Mouse (Mus musculus) midbrain, embryonic 12.5 days (tissue): ENCODE measurements around the gene March1. TPM values are rescaled to one million over a fixed set of nuclear protein-coding genes. Genes with fewer than 3 reads are reported as not detected.
A peak's percentile ranks its signal among the peaks of the same experiment; 100 is the strongest.

ENCODE experiments used
- ATAC-seq: fragments of 200-750 bp; cut with Nextera tagmentation; 2 replicates; pipeline ENCODE4 v1.8.0; 2017; ENCODE audit warnings: low read depth, moderate TSS enrichment, moderate library complexity; ENCODE audit not compliant: low FRiP score
- H3K27ac ChIP-seq: fragments of 300-500 bp; sonication (generic); replicated peaks from 2 replicates; pipeline ENCODE4 v1.5.1; 2016; ENCODE audit warnings: mild to moderate bottlenecking
- H3K27me3 ChIP-seq: fragments of 300-500 bp; sonication (generic); 2 replicates; pipeline ENCODE4 v1.6.1; 2016; ENCODE audit warnings: mild to moderate bottlenecking
- H3K36me3 ChIP-seq: fragments of 300-500 bp; sonication (generic); 2 replicates; pipeline ENCODE4 v1.6.1; 2016
- H3K4me1 ChIP-seq: fragments of 300-500 bp; sonication (generic); 2 replicates; pipeline ENCODE4 v1.6.1; 2016
- H3K4me2 ChIP-seq: fragments of 300-500 bp; sonication (generic); replicated peaks from 2 replicates; pipeline ENCODE4 v1.6.1; 2016; ENCODE audit warnings: mild to moderate bottlenecking, moderate library complexity
- H3K4me3 ChIP-seq: fragments of 300-500 bp; sonication (generic); 2 replicates; pipeline ENCODE4 v1.5.1; 2016; ENCODE audit warnings: mild to moderate bottlenecking
- H3K9ac ChIP-seq: fragments of 300-500 bp; sonication (generic); replicated peaks from 2 replicates; pipeline ENCODE4 v1.6.1; 2016; ENCODE audit warnings: mild to moderate bottlenecking, moderate library complexity
- H3K9me3 ChIP-seq: fragments of 300-500 bp; sonication (generic); 2 replicates; pipeline ENCODE4 v1.6.1; 2016; ENCODE audit warnings: mild to moderate bottlenecking
- WGBS: fragments of 180-500 bp; shearing (Covaris S2); methylation state at CpG from one replicate; pipeline ENCODE4 v1.1.7; 2016; 5-methylcytosine and 5-hydroxymethylcytosine counted together
- polyA plus RNA-seq: library from polyadenylated mRNA; unstranded; fragments of >200 nt; fragmentation: Nextera tagmentation; extraction: Ambion mirVana; gene quantifications from 2 replicates; pipeline ENCODE4 v1.2.1, GENCODE M21; 2016

March1 gene
- polyA plus RNA-seq, 1 experiment from 2014 or later: 20.3 TPM

DNA sequence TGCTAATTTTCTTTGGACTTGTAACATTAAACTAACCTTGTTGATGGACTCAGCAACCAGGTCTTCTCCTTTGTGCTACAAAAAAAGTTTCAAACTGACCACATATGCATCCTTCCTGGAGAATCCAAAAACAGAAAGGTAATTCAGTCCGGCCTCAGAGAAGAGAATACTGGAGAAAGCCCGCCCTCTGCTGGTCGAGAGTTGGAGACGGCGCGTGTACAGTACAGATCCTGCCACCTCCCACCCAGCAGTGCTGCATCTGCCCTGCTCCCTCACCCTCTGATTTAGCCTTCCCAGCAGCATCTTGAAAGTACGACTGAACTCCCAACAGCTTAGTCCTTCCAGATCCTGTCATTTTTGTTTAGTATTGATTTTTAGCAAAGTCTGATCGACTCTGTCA lies 878.0 kb downstream of the March1 start:
- Histone ChIP-seq H3K4me1 (no peaks in the 10 kb centered on the region), H3K27ac (no peak overlapping the region), H3K27me3 (no peaks in the 10 kb centered on the region; the same call in 1 of the 2 replicates), H3K9ac (no peak overlapping the region), H3K9me3 (no peaks in the 10 kb centered on the region), H3K36me3 (no peaks in the 10 kb centered on the region), H3K4me2 (no peak overlapping the region), H3K4me3 (no peak overlapping the region)
- 8% methylated on average over 8 of the region's 8 CpGs for WGBS
- peak; percentile 89 for ATAC-seq

DNA sequence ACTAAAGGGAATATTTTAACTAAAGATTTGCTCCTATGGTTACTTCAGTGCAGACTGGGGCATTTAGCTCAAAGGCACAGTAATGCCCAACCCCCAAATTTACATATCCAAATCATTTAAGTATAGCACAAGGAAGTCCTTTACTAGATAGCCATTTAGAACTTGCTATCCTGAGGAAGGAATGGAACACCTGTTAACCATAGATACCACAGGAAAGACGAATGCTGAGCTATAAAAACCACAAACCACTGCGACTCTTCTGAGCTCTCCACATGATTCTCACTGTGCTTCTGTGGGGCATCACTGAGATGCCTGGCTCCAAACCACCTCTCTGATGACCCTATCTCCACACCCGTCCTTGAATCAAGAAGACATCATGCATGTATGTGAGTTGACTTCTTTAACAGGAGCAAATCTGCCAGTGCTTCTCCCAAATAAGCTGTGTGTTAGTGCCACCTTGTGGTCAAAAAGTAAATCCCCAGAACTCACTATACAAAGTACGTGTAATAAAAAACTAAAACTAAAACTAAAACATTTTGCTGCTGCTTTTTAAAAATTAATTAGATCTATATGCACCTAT lies 879.4 kb downstream of the March1 start:
- Histone ChIP-seq H3K36me3 (no peaks in the 10 kb centered on the region), H3K27me3 (no peaks in the 10 kb centered on the region; the same call in 1 of the 2 replicates), H3K4me3 (no peak overlapping the region), H3K4me2 (no peak overlapping the region), H3K27ac (no peak overlapping the region), H3K9ac (no peak overlapping the region), H3K4me1 (no peaks in the 10 kb centered on the region), H3K9me3 (no peaks in the 10 kb centered on the region)
- no peak for ATAC-seq
- WGBS: 43% methylated on average over 4 of the region's 4 CpGs

DNA sequence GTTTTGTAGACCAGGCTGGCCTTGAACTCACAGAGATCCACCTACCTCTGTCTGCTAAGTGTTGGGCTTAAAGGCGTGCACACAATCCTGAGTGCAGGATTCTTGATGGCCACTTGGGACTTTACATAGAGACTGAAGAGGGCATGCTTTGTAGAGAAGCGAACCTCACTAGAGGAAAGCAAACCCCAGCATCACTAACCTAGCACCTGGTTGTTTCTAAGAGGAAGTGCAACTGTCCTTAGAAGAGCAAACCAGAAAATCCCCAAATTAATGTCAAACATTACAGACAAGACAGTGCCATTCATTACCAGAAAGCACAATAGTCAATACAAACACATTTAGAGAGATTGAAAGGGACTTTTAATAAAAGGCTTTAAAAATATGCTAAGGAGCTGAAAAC lies 885.7 kb downstream of the March1 start:
- Histone ChIP-seq H3K4me3 (no peak overlapping the region), H3K9ac (no peak overlapping the region), H3K4me1 (no peaks in the 10 kb centered on the region), H3K27ac (no peak overlapping the region), H3K36me3 (no peaks in the 10 kb centered on the region), H3K9me3 (no peaks in the 10 kb centered on the region), H3K27me3 (no peaks in the 10 kb centered on the region), H3K4me2 (no peak overlapping the region)
- 88% methylated on average over 2 of the region's 2 CpGs for WGBS
- ATAC-seq: no peak

- 96% methylated on average over 22 of the region's 22 CpGs for WGBS
- H3K27me3 ChIP-seq: no peaks in the 10 kb centered on the region
Observed at GRCm38 (mm10) chr8:66511537-66511936, 893.8 kb downstream of the March1 start, which contains the start of gene Tktl2. Gene Tktl2 (plus strand): TSS chr8:66511756.

DNA sequence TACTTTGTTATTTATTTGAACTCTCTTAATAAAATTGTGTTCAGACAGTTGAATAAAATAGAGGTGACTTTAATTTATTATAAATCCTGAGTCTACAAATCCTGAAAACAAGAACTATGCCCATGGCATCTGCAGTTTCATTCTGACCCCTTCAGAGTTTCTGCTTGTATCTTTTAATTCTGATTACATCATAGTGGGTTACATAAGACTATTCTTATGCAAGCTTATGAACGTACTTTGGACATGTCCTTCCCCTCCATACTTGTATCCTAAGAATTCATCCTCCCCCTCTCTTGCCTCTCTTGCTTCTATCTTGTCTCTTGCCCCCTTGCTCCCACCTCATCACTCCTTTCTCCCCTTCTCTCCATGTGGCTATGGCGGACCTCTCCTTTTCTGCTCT lies 901.4 kb downstream of the March1 start:
- no peak for ATAC-seq
- no peaks in the 10 kb centered on the region for H3K36me3 ChIP-seq
- H3K4me1 ChIP-seq: no peaks in the 10 kb centered on the region
- WGBS: 96% methylated on average over 2 of the region's 2 CpGs
- H3K9me3 ChIP-seq: no peaks in the 10 kb centered on the region
- no peak overlapping the region for H3K4me2 ChIP-seq
- no peak overlapping the region for H3K4me3 ChIP-seq
- H3K9ac ChIP-seq: no peak overlapping the region
- H3K27me3 ChIP-seq: no peaks in the 10 kb centered on the region
- H3K27ac ChIP-seq: no peak overlapping the region

More at GRCm38 (mm10) chr8:66511537-66511936, 893.8 kb downstream of the March1 start, which contains the start of gene Tktl2:
- ATAC-seq: no peak
- H3K36me3 ChIP-seq: no peaks in the 10 kb centered on the region
- H3K4me2 ChIP-seq: no peak within 1 kb of the TSS
- H3K9me3 ChIP-seq: no peaks in the 10 kb centered on the region
- H3K9ac ChIP-seq: no peak within 1 kb of the TSS
- H3K4me1 ChIP-seq: no peaks in the 10 kb centered on the region
- H3K4me3 ChIP-seq: no peak within 1 kb of the TSS
- no peak within 1 kb of the TSS for H3K27ac ChIP-seq

- H3K4me2 ChIP-seq: no peak overlapping the region
- no peaks in the 10 kb centered on the region for H3K9me3 ChIP-seq
- H3K27me3 ChIP-seq: no peaks in the 10 kb centered on the region
- H3K9ac ChIP-seq: no peak overlapping the region
- no peak overlapping the region for H3K27ac ChIP-seq
- H3K4me1 ChIP-seq: no peaks in the 10 kb centered on the region
- H3K36me3 ChIP-seq: no peaks in the 10 kb centered on the region
- no peak for ATAC-seq
- H3K4me3 ChIP-seq: no peak overlapping the region
Observed at GRCm38 (mm10) chr8:66520576-66520975, 902.9 kb downstream of the March1 start.
